Mouse (Mus musculus): ENCODE measurements around the gene Ppp1r12c. TPM values are rescaled to one million over a fixed set of nuclear protein-coding genes. Genes with fewer than 3 reads are reported as not detected.
"Not testable (repeated sequence)": the region's sequence is repeated elsewhere in the genome, so short reads cannot be mapped to it uniquely, and the experiment has no call there.

Ppp1r12c gene
- polyA plus RNA-seq, 1 experiment from 2014 or later: 44.6 TPM

DNA sequence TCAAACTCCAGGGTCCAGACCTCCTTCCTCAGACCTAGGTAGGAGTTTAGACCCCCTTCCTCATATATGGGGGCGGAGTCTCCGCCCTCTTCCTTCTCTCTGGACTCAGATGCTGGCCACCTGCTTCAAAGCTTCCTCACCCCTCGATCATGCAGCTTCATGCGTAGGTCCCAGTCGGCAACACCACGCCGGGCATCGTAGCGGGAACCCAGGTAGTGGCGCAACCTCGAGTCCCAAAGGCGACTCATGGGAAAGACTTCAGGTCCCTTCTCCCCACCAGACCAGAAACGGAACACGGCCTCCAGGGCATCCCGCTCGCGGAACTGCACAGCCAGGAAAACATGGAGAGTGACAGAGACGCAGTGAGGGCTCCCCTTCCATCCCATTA is 25.8 kb upstream of the Ppp1r12c start:
- Histone ChIP-seq H3K4me3 (replicated peaks) (no peak overlapping the region), H3K4me2 (peak overlapping the region; percentile 57), H3K27me3 (replicated peaks) (peaks cover 6% of the 10 kb centered on the region; the same call in 1 of the 2 replicates), H3K27ac (replicated peaks) (no peak overlapping the region), H3K4me1 (peaks cover 20% of the 10 kb centered on the region), H3K9me3 (replicated peaks) (no peaks in the 10 kb centered on the region), H3K36me3 (no peaks in the 10 kb centered on the region), H3K9ac (replicated peaks) (peak overlapping the region; percentile 31; the same call in 1 of the 2 replicates)
- no peak for ATAC-seq (ENCODE audit: low FRiP score)
- WGBS: 51% methylated on average over 18 of the region's 18 CpGs

DNA sequence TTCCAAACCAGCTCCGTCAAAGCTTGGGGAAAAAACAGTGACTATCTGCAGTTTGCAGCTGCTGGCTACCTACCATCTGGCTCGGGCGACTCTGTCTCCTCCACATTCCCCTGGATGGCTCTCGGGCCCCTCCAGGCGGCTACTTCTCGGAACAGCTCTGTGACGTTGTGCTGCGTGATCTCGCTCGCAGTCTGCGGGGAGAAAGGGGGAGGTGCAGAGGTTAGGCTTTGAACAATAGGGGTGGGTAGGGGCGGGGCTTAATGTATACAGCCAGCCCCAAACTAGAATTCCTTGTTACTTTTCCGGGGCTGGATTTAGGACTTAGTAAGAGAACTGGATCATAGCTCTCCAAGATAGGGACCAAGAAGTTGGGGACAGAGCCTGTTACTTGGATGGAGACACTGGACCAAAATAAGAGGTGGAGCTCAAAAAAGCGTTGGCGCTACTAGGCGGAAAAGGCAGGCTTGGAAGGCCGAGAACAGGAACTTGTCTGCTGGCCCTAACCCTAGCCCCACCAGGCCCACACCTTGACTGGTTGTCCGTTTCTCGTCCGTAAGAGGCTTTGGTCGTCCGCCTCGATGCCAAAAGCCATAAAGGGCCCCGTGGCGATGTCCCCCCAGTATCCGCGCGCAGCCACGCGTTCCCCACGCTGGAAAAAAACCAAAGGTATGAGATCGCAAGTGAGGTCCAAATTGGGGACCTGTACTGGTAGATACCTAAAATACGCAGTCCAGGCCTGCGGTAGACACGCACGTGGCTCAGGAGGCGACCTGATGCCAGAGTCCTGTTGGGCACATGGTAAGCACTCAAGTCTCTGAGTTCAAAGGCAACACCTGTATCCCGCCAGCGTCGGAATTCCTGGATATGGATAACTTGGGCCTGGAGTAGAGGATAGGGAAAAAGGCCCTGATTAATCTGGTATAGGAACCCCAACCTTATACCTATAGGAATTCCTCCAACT is 25.1 kb upstream of the Ppp1r12c start:
- Histone ChIP-seq H3K9me3 (replicated peaks) (no peaks in the 10 kb centered on the region), H3K4me2 (peak overlapping the region; percentile 57), H3K27ac (replicated peaks) (peak overlapping the region; percentile 34; the same call in 1 of the 2 replicates), H3K4me1 (peaks cover 17% of the 10 kb centered on the region), H3K27me3 (replicated peaks) (peaks cover 5% of the 10 kb centered on the region), H3K9ac (replicated peaks) (peak overlapping the region; percentile 31), H3K4me3 (replicated peaks) (peak overlapping the region; percentile 30), H3K36me3 (no peaks in the 10 kb centered on the region)
- 26% methylated on average over 40 of the region's 40 CpGs for WGBS
- ATAC-seq (ENCODE audit: low FRiP score): peak; percentile 95

DNA sequence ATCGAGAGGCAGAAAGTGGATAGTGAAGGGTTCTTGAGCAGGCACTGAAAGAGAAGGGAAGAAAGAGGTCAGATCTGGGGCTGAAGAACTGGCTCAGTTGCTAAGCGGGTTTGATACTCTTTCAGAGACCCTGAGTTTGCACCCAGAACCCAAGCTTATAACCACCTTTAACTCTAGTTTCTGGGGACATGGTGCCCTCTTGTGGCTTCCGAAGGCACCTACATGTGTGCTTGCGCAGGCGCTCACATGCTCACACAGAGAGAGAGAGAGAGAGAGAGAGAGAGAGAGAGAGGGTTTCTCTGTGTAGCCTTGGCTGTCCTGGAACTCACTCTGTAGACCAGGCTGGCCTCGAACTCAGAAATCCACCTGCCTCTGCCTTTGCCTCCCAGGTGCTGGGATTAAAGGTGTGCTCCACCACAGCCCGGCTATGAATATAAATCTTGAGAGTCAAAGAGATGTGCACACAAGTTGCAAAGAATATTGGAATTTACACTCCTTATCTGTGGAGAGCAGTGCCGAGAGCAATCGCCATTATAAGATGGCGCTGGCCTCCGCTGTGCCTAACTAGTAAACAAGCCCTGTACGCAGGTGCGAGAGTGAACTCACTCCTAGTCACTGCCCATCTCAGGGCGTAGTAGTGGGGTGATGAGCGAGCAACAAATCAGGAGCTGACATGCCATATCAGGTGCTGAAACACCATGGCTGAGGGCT is 22.9 kb upstream of the Ppp1r12c start, which contains the start of gene Tnni3:
Gene Tnni3, minus strand, starts transcription at position 18 of the 711 bp plus-strand sequence.
- Histone ChIP-seq H3K4me1 (peaks cover 27% of the 10 kb centered on the region), H3K27me3 (replicated peaks) (peaks cover 14% of the 10 kb centered on the region)
- not testable (repeated sequence) for H3K9ac ChIP-seq (replicated peaks); H3K36me3 ChIP-seq; ATAC-seq (ENCODE audit: low FRiP score); H3K9me3 ChIP-seq (replicated peaks); H3K4me3 ChIP-seq (replicated peaks); H3K27ac ChIP-seq (replicated peaks); H3K4me2 ChIP-seq
- 71% methylated on average over 15 of the region's 15 CpGs for WGBS

DNA sequence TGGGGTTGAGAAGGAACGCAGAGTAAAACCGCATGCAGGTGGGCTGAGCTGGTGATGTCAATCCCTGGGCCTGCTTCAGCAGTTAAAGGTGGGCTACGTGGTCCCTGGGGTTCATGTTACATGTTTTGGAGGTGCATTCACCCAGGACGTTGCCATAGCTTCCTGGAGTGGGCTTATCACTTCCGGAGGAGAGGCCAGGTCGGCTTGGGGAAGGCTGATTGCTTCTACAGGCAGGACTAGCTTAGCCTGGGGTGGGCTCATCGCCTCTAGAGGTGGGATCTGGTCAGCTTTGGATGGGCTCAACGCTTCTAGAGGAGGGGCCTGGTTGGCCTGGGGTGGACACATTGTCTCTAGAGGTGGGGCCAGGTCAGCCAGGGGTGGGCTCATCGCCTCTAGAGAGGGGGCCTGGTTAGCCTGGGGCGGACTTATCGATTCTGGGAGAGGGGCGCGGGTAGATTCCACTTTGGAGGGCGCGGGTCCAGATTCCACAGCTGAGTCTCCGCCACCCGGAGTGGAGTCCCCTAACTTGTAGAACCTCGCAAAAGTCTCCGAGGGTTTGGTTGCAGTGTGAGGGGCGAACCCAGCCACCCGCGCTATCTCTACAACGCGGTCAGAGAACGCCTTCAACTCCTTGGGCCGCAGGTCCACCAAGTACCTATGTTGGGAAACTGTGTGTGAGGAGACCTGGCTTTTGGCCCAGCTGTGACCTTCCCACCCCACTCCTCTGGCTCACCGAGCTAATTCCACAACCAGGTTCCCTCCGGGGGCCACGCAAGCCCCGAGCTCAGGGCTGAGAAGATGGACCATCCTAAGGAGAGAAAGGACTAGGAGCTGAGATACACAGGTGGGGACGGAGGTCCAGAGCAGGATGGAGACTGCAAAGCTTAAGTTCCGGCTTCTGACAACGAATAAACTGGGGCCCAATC is 22.0 kb upstream of the Ppp1r12c start:
- Histone ChIP-seq H3K4me2 (no peak overlapping the region), H3K36me3 (no peaks in the 10 kb centered on the region), H3K9ac (replicated peaks) (no peak overlapping the region), H3K9me3 (replicated peaks) (no peaks in the 10 kb centered on the region), H3K27ac (replicated peaks) (no peak overlapping the region), H3K4me1 (peaks cover 27% of the 10 kb centered on the region), H3K27me3 (replicated peaks) (peaks cover 14% of the 10 kb centered on the region), H3K4me3 (replicated peaks) (no peak overlapping the region)
- no peak for ATAC-seq (ENCODE audit: low FRiP score)
- 92% methylated on average over 33 of the region's 33 CpGs for WGBS

DNA sequence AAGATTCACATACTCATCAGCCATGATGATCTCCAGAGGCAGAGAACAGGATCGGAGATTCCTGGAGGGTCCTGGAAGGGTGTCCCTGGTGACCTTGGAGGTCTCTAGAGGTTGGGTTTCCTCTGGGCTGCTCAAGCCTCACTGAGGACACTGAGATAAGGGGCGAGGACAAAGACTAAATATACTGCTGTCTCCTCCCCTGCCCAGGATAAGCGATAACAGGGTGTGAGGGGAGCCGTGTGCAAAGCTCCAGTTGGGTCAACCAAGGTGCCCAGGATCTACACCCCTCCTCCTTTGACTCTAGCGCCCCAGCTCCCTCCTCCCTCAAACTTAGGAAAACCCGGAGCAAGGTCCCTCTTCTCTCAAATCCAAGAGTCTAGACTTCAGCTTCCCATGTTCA is 20.8 kb upstream of the Ppp1r12c start:
- H3K27ac ChIP-seq (replicated peaks): no peak overlapping the region
- 81% methylated on average over 6 of the region's 6 CpGs for WGBS
- no peak overlapping the region for H3K9ac ChIP-seq (replicated peaks)

DNA sequence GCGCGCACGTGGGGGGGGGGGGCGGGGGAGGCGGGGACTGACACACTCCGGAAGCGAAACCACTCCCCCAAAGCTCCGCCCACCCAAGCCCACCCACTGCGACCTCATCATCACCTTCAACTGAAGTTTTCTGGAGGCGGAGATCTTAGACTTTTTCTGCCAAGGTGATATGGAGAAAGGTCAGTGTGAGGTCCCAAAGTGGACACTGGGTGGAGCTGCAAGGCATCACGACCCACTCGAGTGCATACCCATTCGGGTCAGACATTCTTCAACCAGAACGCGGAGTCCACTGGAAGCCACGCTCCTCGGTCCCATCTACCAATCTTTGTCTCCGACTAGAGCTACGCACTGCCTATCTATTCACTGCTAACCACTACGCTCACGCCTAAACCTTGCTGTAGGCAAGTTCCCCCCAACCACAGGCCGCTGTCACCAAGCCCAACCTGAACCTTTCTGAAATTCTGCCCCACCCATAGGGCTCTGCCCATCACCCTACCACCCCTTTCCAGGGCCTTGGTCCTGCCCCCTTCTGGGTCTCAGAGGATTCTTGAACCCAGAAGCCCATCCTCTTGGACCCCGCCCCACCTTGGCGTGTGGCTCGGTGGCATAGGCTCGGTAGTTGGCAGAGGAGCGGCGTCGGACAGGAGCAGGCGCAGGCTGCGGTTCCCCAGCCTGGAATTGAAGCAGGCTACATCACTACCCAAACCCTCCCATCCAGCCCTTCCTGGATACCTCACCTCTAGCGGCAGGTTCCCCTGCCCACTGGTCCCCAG is 19.9 kb upstream of the Ppp1r12c start:
- H3K9ac ChIP-seq (replicated peaks): 0 out of 2 replicates have a peak overlapping the region, but pooled peaks have one; percentile 34

More for the DNA sequence above, 20.8 kb upstream of the Ppp1r12c start:
- Histone ChIP-seq H3K4me2 (no peak overlapping the region), H3K4me1 (peaks cover 25% of the 10 kb centered on the region), H3K9me3 (replicated peaks) (no peaks in the 10 kb centered on the region), H3K36me3 (no peaks in the 10 kb centered on the region), H3K27me3 (replicated peaks) (peaks cover 14% of the 10 kb centered on the region), H3K4me3 (replicated peaks) (no peak overlapping the region)
- no peak for ATAC-seq (ENCODE audit: low FRiP score)

DNA sequence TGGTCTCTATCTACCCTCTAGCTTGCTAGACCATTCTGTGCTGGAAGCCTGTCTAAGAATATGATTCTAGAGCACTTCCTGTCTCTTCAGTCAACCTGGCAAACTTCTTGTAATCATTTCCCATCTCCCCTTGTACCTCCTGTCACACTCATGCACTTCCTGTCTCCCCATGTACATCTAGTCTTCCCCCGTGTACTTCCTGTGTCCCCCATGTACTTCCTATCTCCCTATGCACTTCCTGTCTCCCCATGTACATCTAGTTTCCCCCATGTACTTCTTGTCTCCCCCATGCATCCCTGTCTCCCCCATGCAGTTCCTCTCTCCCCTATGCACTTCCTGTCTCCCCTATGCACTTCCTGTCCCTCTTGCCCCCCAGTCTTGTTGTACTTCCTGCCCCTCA is 17.0 kb upstream of the Ppp1r12c start:
- Histone ChIP-seq H3K4me1 (peaks cover 11% of the 10 kb centered on the region), H3K27me3 (replicated peaks) (peaks cover 14% of the 10 kb centered on the region), H3K9ac (replicated peaks) (no peak overlapping the region), H3K36me3 (no peaks in the 10 kb centered on the region), H3K27ac (replicated peaks) (no peak overlapping the region), H3K9me3 (replicated peaks) (no peaks in the 10 kb centered on the region), H3K4me3 (replicated peaks) (no peak overlapping the region), H3K4me2 (no peak overlapping the region)
- ATAC-seq (ENCODE audit: low FRiP score): no peak
- WGBS: 90% methylated on average over 1 of the region's 1 CpGs

More for the DNA sequence above, 19.9 kb upstream of the Ppp1r12c start:
- H3K27ac ChIP-seq (replicated peaks): no peak overlapping the region
- H3K4me1 ChIP-seq: peaks cover 17% of the 10 kb centered on the region
- H3K9me3 ChIP-seq (replicated peaks): no peaks in the 10 kb centered on the region
- no peak for ATAC-seq (ENCODE audit: low FRiP score)
- peak overlapping the region; percentile 55 for H3K4me2 ChIP-seq
- H3K36me3 ChIP-seq: no peaks in the 10 kb centered on the region
- 31% methylated on average over 32 of the region's 32 CpGs for WGBS
- H3K4me3 ChIP-seq (replicated peaks): peak overlapping the region; percentile 23
- peaks cover 14% of the 10 kb centered on the region for H3K27me3 ChIP-seq (replicated peaks)

DNA sequence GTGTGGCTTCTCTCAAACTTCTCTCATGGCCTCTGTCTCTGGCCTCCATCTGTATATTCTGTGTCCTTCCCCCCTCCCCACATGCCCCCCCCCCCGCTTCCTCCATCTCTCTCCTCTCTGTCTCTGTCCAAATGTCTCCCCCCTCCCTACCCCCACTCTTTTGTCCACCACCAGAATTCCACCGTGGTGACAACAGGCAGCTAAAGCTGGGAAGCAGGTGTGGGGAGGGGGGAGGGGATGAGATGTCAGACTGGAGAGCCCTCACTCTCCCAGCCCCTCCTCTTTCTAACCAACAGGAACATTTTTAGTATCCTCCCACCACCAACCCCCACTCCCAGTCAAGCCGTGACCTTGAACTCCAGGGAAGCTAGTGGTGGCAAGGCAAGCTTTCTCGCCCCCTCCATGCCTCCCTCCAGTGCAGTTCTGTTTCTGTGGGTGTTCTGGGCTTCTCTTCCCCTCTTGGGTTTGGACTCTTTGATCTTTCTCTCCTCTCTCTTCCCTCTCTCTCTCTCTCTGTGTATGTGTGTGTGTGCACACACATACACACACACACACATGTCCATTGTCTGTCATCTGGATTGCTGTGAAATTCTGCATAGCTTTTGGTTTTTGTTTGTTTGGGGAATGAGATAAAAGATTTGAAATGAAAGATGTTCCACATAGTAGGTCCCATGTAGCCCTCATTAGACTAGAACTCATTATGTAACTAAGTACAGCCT is 15.0 kb upstream of the Ppp1r12c start, which contains the start of gene Tnnt1:
Gene Tnnt1, minus strand, starts transcription at position 51 of the 719 bp plus-strand sequence.
- Histone ChIP-seq H3K4me3 (replicated peaks) (no peak within 1 kb of the TSS), H3K27ac (replicated peaks) (no peak within 1 kb of the TSS), H3K27me3 (replicated peaks) (peaks cover 7% of the 10 kb centered on the region), H3K4me2 (no peak within 1 kb of the TSS), H3K36me3 (no peaks in the 10 kb centered on the region), H3K9me3 (replicated peaks) (no peaks in the 10 kb centered on the region), H3K4me1 (peaks cover 9% of the 10 kb centered on the region), H3K9ac (replicated peaks) (no peak within 1 kb of the TSS)
- WGBS: 14% methylated on average over 4 of the region's 4 CpGs
- no peak for ATAC-seq (ENCODE audit: low FRiP score)

DNA sequence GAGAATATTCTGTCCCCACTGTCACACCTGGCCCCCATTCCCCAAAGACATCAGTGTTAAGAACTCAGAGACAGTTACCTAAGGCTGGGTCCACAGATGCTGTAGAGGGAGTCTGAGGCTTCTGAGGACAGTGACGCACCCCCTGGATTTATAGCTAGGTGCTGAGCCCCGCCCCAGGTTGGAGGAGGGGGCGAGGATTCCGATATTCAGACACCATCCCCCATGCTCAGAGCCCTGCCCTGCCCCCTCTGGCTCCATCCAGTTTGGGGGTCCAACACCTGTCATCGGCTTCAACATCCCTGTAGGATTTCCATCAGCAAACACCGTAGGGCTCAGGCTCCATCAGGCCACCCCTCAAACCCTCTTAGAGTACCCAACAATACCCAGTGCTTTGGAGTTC is 14.4 kb upstream of the Ppp1r12c start:
- 48% methylated on average over 6 of the region's 6 CpGs for WGBS
- Histone ChIP-seq H3K9me3 (replicated peaks) (no peaks in the 10 kb centered on the region), H3K4me2 (no peak overlapping the region), H3K27me3 (replicated peaks) (peaks cover 4% of the 10 kb centered on the region), H3K27ac (replicated peaks) (no peak overlapping the region), H3K4me3 (replicated peaks) (no peak overlapping the region), H3K36me3 (no peaks in the 10 kb centered on the region), H3K4me1 (peaks cover 3% of the 10 kb centered on the region), H3K9ac (replicated peaks) (no peak overlapping the region)
- no peak for ATAC-seq (ENCODE audit: low FRiP score)

Measured in neural tube, embryonic 15.5 days (tissue).